Mouse (Mus musculus): ENCODE data around the gene Hcn4.
A peak's percentile ranks its signal among the peaks of the same experiment; 100 is the strongest.

Gene Hcn4

GRCm38 (mm10) chr9:58823139-58823917 is at the start of gene Hcn4:
Gene Hcn4, plus strand, starts transcription at chr9:58823412.
- peak; percentile 9 for DNase-seq

- no peak for DNase-seq
Observed at GRCm38 (mm10) chr9:58774761-58775160, 48.5 kb upstream of the Hcn4 start.

GRCm38 (mm10) chr9:58775363-58775762 is 47.8 kb upstream of the Hcn4 start:
- no peak for DNase-seq

- DNase-seq, result no peak
Observed at GRCm38 (mm10) chr9:58789476-58789875, 33.7 kb upstream of the Hcn4 start.

- no peak for DNase-seq
Observed at GRCm38 (mm10) chr9:58798155-58798554, 25.1 kb upstream of the Hcn4 start.

GRCm38 (mm10) chr9:58801441-58801840 is 21.8 kb upstream of the Hcn4 start:
- DNase-seq, result no peak

- DNase-seq, result peak; percentile 40
Observed at GRCm38 (mm10) chr9:58802294-58802693, 20.9 kb upstream of the Hcn4 start.

GRCm38 (mm10) chr9:58802802-58803201 is 20.4 kb upstream of the Hcn4 start:
- peak; percentile 21 for DNase-seq

- peak; percentile 81 for DNase-seq
Observed at GRCm38 (mm10) chr9:58805601-58806318, 17.5 kb upstream of the Hcn4 start.

GRCm38 (mm10) chr9:58811171-58811570 is 12.0 kb upstream of the Hcn4 start:
- DNase-seq, result no peak

GRCm38 (mm10) chr9:58815552-58816260 is 7.5 kb upstream of the Hcn4 start:
- no peak for DNase-seq

- no peak for DNase-seq
Observed at GRCm38 (mm10) chr9:58816458-58816857, 6.8 kb upstream of the Hcn4 start.

- DNase-seq, result no peak
Observed at GRCm38 (mm10) chr9:58817676-58818075, 5.5 kb upstream of the Hcn4 start.

GRCm38 (mm10) chr9:58822431-58823091 is 651 bp upstream of the Hcn4 start:
- DNase-seq, result peak; percentile 36

- DNase-seq, result no peak
Observed at GRCm38 (mm10) chr9:58823918-58824215, 655 bp downstream of the Hcn4 start.

GRCm38 (mm10) chr9:58829627-58830026 is 6.4 kb downstream of the Hcn4 start:
- DNase-seq, result no peak

GRCm38 (mm10) chr9:58832939-58833338 is 9.7 kb downstream of the Hcn4 start:
- DNase-seq, result no peak

- DNase-seq, result no peak
Observed at GRCm38 (mm10) chr9:58837174-58837573, 14.0 kb downstream of the Hcn4 start.

GRCm38 (mm10) chr9:58838504-58838903 is 15.3 kb downstream of the Hcn4 start:
- DNase-seq, result no peak

- peak; percentile 61 for DNase-seq
Observed at GRCm38 (mm10) chr9:58841655-58842054, 18.4 kb downstream of the Hcn4 start.

- DNase-seq, result no peak
Observed at GRCm38 (mm10) chr9:58844597-58844996, 21.4 kb downstream of the Hcn4 start.

GRCm38 (mm10) chr9:58847008-58847407 is 23.8 kb downstream of the Hcn4 start:
- DNase-seq, result peak; percentile 13

GRCm38 (mm10) chr9:58847676-58848075 is 24.5 kb downstream of the Hcn4 start:
- no peak for DNase-seq

Measured in liver (tissue).